Mouse (Mus musculus) left cerebral cortex, adult 9 months (tissue): ENCODE data around the gene Gpx1.

Experiments
- DNase-seq, 2 experiments: peaks; one replicate each; pipeline ENCODE4 v3.0.0; 2022; ENCODE audit warnings: low spot score in 2 of 2

Gpx1 gene

DNA sequence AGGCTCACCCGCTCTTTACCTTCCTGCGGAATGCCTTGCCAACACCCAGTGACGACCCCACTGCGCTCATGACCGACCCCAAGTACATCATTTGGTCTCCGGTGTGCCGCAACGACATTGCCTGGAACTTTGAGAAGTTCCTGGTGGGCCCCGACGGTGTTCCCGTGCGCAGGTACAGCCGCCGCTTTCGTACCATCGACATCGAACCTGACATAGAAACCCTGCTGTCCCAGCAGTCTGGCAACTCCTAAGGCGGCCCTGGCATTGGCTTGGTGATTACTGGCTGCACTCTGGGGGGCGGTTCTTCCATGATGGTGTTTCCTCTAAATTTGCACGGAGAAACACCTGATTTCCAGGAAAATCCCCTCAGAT lies 1.2 kb downstream of the Gpx1 start:
- DNase-seq = no peak

DNA sequence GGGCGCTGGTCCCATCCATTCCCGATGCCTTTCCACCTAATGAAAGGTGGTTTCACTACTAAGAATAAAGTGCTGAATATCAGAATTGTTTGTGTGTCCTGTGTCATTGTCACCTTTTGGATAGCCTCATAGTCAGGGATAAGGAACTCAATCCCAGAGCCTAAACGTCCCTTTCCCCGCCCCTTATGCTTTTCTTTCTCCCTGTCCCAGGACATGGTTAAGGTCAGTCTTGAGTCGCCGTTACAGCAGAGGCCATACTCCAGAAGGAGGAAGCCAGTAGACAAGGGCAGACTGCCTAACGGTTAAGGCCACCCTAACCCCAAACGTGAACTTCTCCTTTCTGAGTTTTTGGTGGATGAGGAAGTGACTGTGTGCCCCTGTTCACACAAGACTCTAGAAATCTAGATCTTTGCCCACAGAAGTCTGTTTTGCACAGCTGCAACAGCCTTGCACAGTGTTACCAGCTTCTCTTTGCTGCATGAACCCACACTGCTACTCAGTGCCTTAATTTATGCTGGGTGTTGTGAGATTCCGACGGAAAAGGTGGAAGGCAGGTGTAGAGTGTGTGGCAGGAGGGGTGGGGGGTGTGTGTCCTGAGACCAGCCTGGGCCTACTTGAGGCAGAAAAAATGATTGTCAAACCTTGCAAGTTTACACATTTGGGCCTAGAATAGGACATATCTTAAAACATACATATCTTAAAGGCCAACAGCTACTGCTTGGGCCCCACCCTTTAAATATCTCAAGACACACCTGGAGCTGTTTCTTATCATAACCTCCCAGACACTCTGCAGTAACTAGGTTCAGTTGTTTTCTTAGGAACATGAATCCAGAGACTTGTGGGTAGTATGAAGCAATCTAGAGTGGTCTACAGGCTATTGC lies 1.8 kb downstream of the Gpx1 start:
- DNase-seq = peak in 1 of 2 experiments; percentile 24

DNA sequence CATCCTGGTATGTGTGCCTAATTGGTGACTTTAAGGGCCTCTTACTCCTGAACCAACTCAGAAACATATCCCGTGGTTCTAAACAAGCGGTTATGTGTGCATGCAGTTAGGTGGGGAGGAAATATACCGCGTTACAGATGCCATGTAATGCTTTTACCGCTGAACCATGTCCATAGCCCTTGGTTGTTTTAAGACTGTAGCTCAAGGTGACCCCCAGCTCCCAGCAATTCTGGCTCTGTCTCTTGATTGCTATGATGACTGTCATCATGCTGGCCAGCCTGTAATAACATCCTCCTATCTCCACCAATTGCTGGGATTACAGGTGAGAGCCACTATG lies 2.4 kb downstream of the Gpx1 start:
- no peak for DNase-seq

DNA sequence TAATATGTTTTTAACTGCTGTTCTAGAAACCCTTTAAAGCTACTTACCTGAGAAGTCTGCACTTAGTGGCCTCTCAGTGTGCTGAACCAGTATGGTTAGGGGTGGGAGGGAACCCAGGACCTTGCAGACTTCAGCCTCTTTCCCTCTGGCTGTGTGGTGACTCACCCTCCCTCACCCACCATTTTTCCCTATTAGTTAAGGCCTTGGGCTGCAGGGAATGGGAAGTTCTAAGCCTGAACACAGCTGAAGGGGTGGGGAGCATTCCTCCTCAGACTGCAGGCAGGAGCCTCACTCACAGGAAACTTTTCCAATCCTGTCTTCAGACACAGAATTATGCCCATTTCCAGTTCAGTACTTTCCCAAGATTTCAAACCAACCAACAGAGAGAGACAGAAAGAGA lies 3.1 kb downstream of the Gpx1 start:
- DNase-seq = no peak

DNA sequence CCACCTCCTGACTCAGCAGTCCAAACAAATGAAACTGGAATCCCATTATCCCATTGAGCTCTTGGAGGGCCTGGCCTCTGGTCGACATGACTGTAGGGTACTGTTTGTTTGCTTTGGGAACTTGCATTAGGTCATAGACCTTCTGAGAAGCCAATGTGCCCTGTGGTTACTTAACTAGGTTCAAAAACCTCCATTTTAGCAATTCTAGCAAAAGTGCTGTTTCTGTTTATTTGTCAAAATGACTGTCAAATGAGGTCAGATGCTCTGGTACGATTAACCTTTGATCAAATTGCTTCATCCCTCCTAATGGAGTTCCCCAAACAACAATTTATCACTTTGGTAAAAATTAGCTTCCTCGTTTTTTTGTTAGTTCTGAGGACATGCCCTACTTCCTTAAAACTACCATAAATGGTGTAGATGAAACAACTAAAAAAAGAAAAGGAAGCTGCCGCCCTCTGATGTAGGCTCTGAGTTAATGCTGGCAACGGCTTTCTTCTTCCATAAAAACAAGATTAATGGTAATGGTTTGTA lies 3.7 kb downstream of the Gpx1 start:
- DNase-seq = no peak

DNA sequence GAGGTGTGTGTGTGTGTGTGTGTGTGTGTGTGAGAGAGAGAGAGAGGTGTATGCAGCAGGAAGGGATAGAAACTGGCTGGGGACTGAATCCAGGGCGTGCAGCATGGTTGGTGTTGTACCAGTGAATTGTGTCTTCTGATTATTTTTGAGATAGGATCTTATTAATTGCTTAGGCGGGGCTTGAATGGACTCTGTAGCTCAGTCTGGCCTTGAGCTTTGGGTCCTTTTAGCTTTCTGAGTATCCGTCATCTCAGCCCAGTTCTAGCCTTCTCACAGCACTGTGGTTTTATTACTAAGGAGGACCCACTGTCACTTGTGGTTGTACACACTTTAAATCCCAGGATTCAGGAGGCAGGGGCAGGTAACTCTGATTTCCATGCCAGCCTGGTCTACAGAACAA lies 4.6 kb downstream of the Gpx1 start:
- no peak for DNase-seq

DNA sequence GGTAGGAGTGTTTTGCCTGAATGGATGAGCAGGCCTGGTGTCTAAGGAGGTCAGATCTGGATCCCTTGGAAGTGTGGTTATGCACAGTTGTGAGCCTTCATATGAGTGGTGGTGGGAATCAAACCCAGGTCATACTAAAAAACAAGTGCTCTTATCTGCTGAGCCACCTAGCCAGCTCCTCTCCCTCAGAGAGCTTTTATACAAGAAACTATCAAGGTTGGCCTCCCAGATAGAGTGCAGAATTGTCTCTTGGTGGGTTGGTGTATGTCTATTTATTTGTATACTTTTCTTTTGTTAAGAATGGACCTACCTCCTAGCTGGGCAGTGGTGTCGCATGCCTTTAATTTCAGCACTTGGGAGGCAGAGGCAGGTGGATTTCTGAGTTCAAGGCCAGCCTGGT lies 5.1 kb downstream of the Gpx1 start:
- DNase-seq = no peak

DNA sequence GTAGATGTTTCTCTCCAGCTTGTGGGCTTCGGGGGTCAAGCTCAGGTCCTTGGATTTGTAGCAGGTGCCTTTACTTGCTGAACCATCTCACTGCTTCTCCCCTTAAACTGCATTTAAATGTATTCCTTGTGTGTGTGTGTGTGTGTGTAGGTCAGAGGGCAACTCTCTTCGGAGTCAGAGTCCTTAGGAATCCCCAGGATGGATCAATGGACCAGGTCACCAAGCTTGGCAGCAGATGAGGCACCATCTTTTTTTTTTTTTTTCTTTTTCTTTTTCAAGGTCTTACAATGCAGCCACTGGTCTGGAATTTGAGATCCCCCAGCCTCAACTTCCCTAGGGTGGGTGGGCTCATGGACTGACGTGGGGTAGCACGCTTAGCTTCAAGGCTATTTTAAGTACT lies 5.8 kb downstream of the Gpx1 start:
- no peak for DNase-seq

DNA sequence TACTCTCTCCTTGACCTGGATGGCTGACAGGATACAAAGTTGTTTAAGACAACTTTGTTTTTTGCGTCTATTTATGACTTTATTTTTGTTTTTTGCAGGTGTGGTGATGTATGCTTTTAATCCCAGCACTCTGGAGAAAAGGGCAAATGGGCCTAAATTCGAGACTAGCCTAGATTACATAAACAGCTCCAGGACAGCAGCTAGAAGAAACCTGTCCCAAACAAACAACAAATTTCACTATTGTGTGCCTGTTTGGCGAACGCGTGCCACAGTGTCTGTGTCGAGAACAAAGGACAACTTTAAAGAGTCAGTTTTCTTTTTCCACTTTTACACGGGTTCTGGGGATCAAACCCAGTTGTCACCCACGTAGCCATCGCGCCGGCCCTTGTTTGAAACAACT lies 8.3 kb downstream of the Gpx1 start:
- no peak for DNase-seq

DNA sequence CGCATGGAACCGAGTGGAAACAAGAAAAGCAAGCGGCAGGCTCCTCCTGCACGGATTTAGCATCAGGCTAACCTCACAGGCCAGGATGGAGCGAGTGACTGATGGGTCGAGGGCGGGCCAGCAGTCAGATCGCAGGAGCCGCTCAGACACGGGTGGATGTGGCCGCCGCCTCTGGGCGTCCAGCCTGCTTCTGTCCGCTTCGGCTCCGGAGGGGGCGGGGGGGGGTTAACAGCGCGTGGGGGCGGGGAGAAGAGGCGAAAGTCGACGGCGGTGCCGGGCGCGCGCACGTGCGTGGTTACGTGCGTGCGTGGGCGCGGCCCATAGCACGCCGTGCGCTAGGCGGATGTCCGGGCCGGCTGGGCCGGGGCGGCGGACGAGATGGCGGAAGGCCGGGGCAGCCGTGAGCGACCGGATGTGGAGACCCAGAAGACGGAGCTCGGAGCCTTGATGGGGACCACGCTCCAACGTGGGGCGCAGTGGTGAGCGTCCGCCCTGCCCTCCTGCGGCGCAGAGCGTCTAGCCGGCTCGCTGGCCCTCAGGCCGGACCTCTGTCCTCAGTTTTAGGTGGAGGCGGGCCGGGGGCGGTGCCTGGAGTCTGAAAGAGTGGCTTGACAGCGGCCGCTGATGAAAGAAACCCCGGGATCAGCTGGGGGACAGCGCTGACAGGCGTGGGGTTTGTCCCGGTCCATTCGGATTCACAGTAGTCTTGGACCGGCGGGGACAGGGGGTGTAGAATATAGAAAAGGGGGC lies 9.0 kb downstream of the Gpx1 start, which contains the start of gene Usp4:
Gene Usp4 (plus strand): TSS at position 314 of the 750 bp plus-strand sequence.
- peak; percentile 74 to 85 for DNase-seq

DNA sequence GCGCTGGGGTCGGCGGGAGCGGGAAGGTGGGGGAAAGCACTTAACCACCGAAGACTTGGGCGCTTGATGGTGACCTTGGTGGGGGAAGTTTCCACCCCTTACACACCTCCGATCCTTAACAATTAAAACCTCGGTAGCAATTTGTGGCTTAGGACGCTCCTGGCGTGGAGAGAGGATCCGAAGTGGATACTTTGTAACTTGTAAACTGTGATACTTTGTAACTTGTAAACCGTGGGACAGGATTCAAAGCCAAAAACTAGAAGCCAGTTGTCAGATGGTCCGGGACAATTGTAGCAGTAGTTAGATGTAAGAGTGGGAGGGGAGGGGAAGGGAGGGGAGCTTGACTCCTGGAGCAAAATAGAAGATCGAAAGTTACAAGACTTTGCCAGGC lies 9.6 kb downstream of the Gpx1 start:
- DNase-seq = no peak

DNA sequence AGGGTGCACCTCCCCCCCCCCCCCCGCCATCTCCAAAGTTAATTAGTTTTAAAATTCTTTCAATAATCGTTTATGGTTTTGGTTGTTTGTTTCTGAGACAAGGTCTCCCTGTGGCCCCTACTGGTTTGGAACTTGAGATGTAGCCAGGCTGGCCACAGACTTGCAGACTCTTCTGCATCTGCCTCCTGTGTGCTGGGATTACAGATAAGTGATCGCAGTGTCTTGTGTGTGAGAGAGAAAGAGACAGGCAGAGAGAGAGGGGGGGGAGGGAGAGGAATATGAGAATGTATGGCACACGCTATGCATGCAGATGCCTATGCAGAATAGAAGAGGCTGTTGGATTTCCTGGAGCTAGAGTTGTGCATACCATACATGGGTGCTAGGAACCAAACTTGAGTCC lies 11.0 kb downstream of the Gpx1 start:
- no peak for DNase-seq

DNA sequence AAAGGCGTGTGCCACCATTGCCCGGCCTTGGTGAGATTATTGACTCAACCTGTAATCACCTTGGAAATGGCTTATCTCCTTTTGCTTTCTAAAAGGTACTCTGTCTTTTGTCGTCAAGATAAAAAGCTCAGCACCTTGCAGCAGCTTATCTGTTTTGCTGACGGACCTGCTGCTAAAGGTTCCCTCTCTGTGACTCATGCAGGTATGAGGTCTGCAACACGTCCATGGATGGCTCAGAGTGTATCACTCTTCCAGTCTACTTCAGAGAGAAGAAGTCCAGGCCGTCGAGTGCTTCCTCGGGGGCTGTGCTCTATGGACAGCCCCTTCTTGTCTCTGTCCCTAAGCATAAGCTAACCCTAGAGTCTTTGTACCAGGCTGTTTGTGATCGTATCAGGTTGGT lies 39.5 kb downstream of the Gpx1 start:
- no peak for DNase-seq

DNA sequence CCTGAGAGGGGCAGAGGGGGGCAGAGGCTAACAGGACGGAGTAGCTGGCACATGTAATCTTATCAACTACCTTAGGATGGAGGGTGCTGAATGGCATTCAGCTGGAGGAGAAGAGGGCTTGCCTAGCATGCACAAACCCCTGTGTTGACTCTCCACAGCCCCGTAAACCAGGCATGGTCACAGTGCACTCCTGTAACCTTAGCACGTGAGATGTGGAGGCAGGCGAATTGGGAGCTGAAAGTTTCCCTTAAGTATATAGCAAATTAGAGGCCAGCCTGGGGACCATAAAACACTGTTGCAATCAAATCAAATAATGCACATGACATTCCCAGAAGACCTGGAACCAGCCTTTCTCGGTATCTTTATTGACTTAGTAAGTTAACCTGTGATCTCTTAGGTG lies 40.0 kb downstream of the Gpx1 start:
- no peak for DNase-seq

DNA sequence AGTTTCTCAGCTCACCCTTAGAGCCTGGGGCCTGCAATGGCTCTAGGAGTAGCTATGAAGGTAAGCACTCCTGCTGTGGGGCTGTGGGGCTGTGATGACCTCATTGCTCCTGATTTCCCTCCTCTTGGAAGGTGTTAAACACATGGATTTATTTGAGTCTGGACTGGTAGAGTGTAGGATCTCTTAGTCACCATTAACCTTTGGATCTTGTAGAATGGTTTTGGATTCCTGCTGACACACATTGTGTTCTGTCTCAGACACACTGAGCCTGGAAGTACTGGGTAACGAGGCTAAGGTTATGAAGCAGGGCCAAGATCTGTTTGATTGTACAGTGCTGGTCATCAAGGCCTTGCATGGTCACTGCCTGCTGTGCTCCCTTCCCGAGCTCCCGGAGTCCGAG lies 40.6 kb downstream of the Gpx1 start:
- DNase-seq = no peak

DNA sequence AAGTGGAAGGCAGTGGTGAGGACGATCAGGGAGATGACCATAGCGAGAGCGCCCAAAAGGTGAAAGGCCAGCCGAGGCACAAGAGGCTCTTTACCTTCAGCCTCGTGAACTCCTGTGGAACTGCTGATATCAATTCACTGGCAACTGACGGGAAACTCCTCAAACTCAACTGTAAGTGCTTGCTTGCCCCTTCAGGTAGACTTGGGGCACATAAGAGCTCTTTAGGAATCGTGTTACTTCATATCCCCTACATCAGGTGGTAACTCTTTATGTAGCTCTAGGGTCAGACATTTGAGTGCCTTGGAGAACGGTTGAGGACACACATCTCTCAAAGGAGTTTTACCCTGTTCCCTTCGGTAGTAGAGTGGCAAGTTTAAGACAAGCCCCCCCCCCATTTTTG lies 42.7 kb downstream of the Gpx1 start:
- no peak for DNase-seq

DNA sequence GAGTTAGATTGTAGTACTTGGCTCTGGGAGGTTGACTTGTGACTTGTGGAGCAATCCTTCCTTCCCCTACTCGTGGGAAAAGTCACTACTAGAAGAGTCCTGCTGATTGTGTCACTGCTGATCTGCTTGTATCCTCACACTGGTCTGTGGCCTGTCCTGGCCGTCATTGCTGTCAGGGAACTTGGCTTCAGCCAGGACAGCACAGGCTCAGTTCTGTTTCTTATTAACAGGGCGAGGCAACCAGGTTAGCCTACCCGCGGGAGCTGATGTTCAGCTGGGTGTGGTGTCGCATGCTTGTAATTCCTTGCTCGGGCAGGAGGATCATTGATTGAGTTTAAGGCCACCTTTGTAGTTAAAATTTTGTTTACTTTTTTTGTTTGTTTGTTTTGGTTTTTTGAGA lies 46.3 kb downstream of the Gpx1 start:
- no peak for DNase-seq

DNA sequence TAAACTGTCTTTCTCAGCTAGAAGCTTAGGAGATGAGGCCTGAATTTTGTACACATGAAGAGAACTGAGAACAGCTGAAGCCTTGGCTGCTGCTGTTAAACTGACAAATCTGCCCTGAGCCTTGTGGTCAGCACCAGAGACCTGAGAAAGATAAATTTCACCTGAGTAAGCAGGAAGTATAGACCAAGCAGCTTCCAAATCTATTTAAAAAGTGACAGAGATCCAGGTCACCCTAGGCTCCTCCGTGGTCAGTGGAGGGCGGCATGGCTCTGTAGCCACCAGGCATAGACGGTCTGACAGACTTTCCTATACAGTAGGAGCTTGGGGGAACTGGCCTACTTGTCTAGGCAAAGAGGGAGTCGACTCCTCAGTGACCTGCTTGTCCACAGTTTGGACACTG lies 48.1 kb downstream of the Gpx1 start:
- DNase-seq = no peak

DNA sequence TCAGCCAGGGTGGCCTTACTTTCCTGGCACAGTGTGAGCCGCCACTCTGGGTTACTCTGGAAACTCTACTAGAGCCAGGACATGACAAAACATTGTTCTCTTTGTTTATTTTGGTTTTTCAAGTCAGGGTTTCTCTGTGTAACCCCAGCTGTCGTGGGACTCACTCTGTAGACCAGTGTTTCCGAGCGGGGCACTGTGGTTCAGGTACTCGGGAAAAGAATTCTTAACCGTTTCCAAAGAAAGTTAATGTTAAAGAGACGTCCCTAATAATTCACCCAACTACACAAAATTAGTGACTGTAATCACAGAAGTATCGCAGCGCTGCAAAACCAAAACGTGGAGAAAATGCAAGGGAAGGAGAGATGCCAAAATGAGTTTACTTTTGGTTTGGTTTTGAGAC lies 49.9 kb downstream of the Gpx1 start:
- no peak for DNase-seq

DNA sequence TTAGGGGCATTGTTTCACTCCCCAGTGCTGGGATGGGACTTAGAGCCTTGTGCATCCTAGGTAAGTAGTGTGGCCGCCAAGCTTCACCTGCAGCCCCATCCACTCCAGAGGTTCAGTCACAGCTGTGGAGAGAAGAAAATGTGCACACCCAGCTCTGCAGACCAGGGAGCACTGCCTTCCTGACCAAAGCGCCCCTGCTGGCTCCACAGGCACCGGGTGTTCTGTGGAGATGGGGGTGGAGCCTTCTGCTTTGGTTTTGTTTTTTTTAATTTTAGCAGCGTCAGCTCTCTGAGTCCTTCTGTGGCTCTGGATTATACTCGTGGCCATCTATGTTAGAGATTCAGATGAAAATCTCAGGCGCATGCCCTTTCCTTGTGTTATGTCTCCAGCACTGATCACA lies 50.5 kb downstream of the Gpx1 start:
- no peak for DNase-seq
